Mouse (Mus musculus): ENCODE measurements around the gene Ilk.

- TF ChIP-seq POLR2A (IDR thresholded peaks at IDR 0.05; ENCODE audit: low read depth, low read length) (peak; percentile 92), CTCF (conservative IDR thresholded peaks at IDR 0.05 in 1 of 2, IDR thresholded peaks at IDR 0.05 in 1 of 2; ENCODE audit: low read depth in 2 of 2, low read length in 2 of 2) (no peak), USF2 (conservative IDR thresholded peaks at IDR 0.05; ENCODE audit: low read depth, low read length) (no peak), MEF2A (IDR thresholded peaks at IDR 0.05; ENCODE audit: borderline replicate concordance, low read depth, low read length) (peak; percentile 74), TCF12 (IDR thresholded peaks at IDR 0.05; ENCODE audit: low read depth, low read length) (peak; percentile 92), RAD21 (IDR thresholded peaks at IDR 0.05; ENCODE audit: low read depth, low read length) (no peak), EP300 (IDR thresholded peaks at IDR 0.05; ENCODE audit: low read length) (no peak), ZNF384 (IDR thresholded peaks at IDR 0.05; ENCODE audit: low read depth, low read length) (no peak), MAZ (IDR thresholded peaks at IDR 0.05; ENCODE audit: low read depth, low read length) (peak; percentile 88), BHLHE40 (IDR thresholded peaks at IDR 0.05; ENCODE audit: low read depth, low read length) (peak; percentile 72; the same call in 1 of the 2 replicates)
Observed at GRCm38 (mm10) chr7:105736264-105736901, at the start of gene Ilk.

All from CH12.LX (cell line).